8 mouse cellular contexts compared by ENCODE assay signal in genomic region chr17:34655581-34655991, GRCm38 (mm10). TPM values are rescaled to one million over a fixed set of nuclear protein-coding genes. Genes with fewer than 3 reads are reported as not detected.
DNase-seq lines count a peak whose midpoint lies in the region; ATAC-seq and TF ChIP-seq lines count a peak whose summit lies in the region.

No protein-coding gene starts in this region.

- WGBS in forebrain, embryonic 11.5 days = 60% methylated on average over 4 of the region's 4 CpGs
- WGBS in forebrain, embryonic 12.5 days = 70% methylated on average over 4 of the region's 4 CpGs
- WGBS in hindbrain, postnatal 0 days = 24% methylated on average over 4 of the region's 4 CpGs
- WGBS in liver, embryonic 12.5 days (ENCODE audit: insufficient replicate concordance) = 71% methylated on average over 4 of the region's 4 CpGs

- TF ChIP-seq CTCF in hindbrain, postnatal 0 days (IDR thresholded peaks at IDR 0.05; ENCODE audit: low read depth) = peak; percentile 52

- H3K36me3 ChIP-seq in forebrain, embryonic 11.5 days (ENCODE audit: control insufficient read depth, insufficient read depth, low read length) = peaks cover under 1% of the 10 kb centered on the region; the same call in 1 of the 2 replicates
- peaks cover 45% of the 10 kb centered on the region for H3K36me3 ChIP-seq in forebrain, embryonic 12.5 days (replicated peaks)
- H3K36me3 ChIP-seq in hindbrain, postnatal 0 days (ENCODE audit: insufficient read depth, low read length) = peaks cover 30% of the 10 kb centered on the region
- H3K36me3 ChIP-seq in liver, embryonic 12.5 days = peaks cover 45% of the 10 kb centered on the region

- H3K4me3 ChIP-seq in forebrain, embryonic 11.5 days (ENCODE audit: low read depth, low read length) = no peak overlapping the region
- H3K4me3 ChIP-seq in forebrain, embryonic 12.5 days (replicated peaks) = no peak overlapping the region
- no peak overlapping the region for H3K4me3 ChIP-seq in hindbrain, postnatal 0 days (ENCODE audit: low read length)
- no peak overlapping the region for H3K4me3 ChIP-seq in liver, embryonic 12.5 days

- H3K4me2 ChIP-seq in forebrain, embryonic 11.5 days (ENCODE audit: low read depth, low read length, severe bottlenecking) = no peak overlapping the region
- H3K4me2 ChIP-seq in forebrain, embryonic 12.5 days = no peak overlapping the region
- no peak overlapping the region for H3K4me2 ChIP-seq in hindbrain, postnatal 0 days (ENCODE audit: low read depth, low read length)
- H3K4me2 ChIP-seq in liver, embryonic 12.5 days = no peak overlapping the region

- no peak overlapping the region for H3K9ac ChIP-seq in forebrain, embryonic 11.5 days (ENCODE audit: low read length)
- H3K9ac ChIP-seq in forebrain, embryonic 12.5 days = no peak overlapping the region
- H3K9ac ChIP-seq in hindbrain, postnatal 0 days (replicated peaks; ENCODE audit: low read length) = no peak overlapping the region
- H3K9ac ChIP-seq in liver, embryonic 12.5 days = no peak overlapping the region

- no peaks in the 10 kb centered on the region for H3K27me3 ChIP-seq in forebrain, embryonic 11.5 days (ENCODE audit: control insufficient read depth, insufficient read depth, low read length)
- H3K27me3 ChIP-seq in forebrain, embryonic 12.5 days = peaks cover 21% of the 10 kb centered on the region
- H3K27me3 ChIP-seq in hindbrain, postnatal 0 days (ENCODE audit: insufficient read depth, low read length) = peaks cover under 1% of the 10 kb centered on the region; the same call in 1 of the 2 replicates
- H3K27me3 ChIP-seq in liver, embryonic 12.5 days (replicated peaks) = peaks cover 36% of the 10 kb centered on the region

- no peak for ATAC-seq in forebrain, embryonic 11.5 days (replicated peaks; ENCODE audit: low FRiP score)
- ATAC-seq in forebrain, embryonic 12.5 days (ENCODE audit: low FRiP score) = no peak
- peak; percentile 70 for ATAC-seq in hindbrain, postnatal 0 days
- peak; percentile 31; the same call in 1 of the 2 replicates for ATAC-seq in liver, embryonic 12.5 days

- peaks cover 3% of the 10 kb centered on the region; the same call in 1 of the 2 replicates for H3K4me1 ChIP-seq in forebrain, embryonic 11.5 days (replicated peaks; ENCODE audit: control insufficient read depth, insufficient read depth, low read length)
- peaks cover 4% of the 10 kb centered on the region; the same call in 1 of the 2 replicates for H3K4me1 ChIP-seq in forebrain, embryonic 12.5 days
- H3K4me1 ChIP-seq in hindbrain, postnatal 0 days (ENCODE audit: insufficient read depth, low read length) = peaks cover 10% of the 10 kb centered on the region; the same call in 1 of the 2 replicates
- H3K4me1 ChIP-seq in liver, embryonic 12.5 days = peaks cover 11% of the 10 kb centered on the region; the same call in 1 of the 2 replicates

- DNase-seq in forebrain, embryonic 11.5 days (ENCODE audit: low spot score) = peak; percentile 49
- DNase-seq in adrenal gland, postnatal 36 days = peak; percentile 88 to 92
- DNase-seq in gastrocnemius, postnatal 14 days = peak; percentile 92
- DNase-seq in hindbrain, postnatal 0 days (ENCODE audit: low spot score) = peak; percentile 77
- DNase-seq in ovary, postnatal 10 days (ENCODE audit: low spot score) = peak; percentile 65
- no peak for DNase-seq in embryo, embryonic 9.5 days (ENCODE audit: extremely low spot score)

- H3K27ac ChIP-seq in forebrain, embryonic 11.5 days (ENCODE audit: low read depth, low read length) = no peak overlapping the region
- H3K27ac ChIP-seq in forebrain, embryonic 12.5 days = no peak overlapping the region
- 0 out of 2 replicates have a peak overlapping the region, but pooled peaks have one; percentile 38 for H3K27ac ChIP-seq in hindbrain, postnatal 0 days
- H3K27ac ChIP-seq in liver, embryonic 12.5 days = no peak overlapping the region

- no peaks in the 10 kb centered on the region for H3K9me3 ChIP-seq in forebrain, embryonic 11.5 days (ENCODE audit: control insufficient read depth, low read length)
- no peaks in the 10 kb centered on the region for H3K9me3 ChIP-seq in forebrain, embryonic 12.5 days
- no peaks in the 10 kb centered on the region for H3K9me3 ChIP-seq in hindbrain, postnatal 0 days (ENCODE audit: low read length)
- H3K9me3 ChIP-seq in liver, embryonic 12.5 days (replicated peaks) = no peaks in the 10 kb centered on the region

- intact Hi-C loops in gastrocnemius, postnatal 14 days (cut with DNase I; ENCODE audit: low total_unique reads) = no loop called here

RNA-seq across cellular contexts. Expression of gene Atf6b, which starts 8.6 kb away (rescaled TPM):
- 79.5 and 82.9 TPM in 2 replicates for polyA plus RNA-seq in forebrain, embryonic 11.5 days (2014; fragmentation: Nextera tagmentation; extraction: Ambion mirVana)
- polyA plus RNA-seq in forebrain, embryonic 12.5 days (2016; fragmentation: Nextera tagmentation; extraction: Ambion mirVana) = 107 and 109 TPM in 2 replicates
- 10 to 100 TPM; 45.7 to 58.8 TPM for total RNA-seq in adrenal gland, postnatal 36 days (2021)
- 10 to 100 TPM in 1 of 2 experiments, 1 to 10 TPM in 1; 8.9 to 11.0 TPM for total RNA-seq in gastrocnemius, postnatal 14 days (2021)
- total RNA-seq in hindbrain, postnatal 0 days (2014; rRNA removed) = 53.6 and 70.6 TPM in 2 replicates
- polyA plus RNA-seq in hindbrain, postnatal 0 days (2015; fragmentation: Nextera tagmentation; extraction: Ambion mirVana) = 74.2 and 78.2 TPM in 2 replicates
- polyA plus RNA-seq in liver, embryonic 12.5 days (2016; fragmentation: Nextera tagmentation; extraction: Ambion mirVana) = 37.0 and 37.3 TPM in 2 replicates

RNA-seq across cellular contexts. Expression of gene Fkbpl, which starts 11.0 kb away (rescaled TPM):
- polyA plus RNA-seq in forebrain, embryonic 11.5 days (2014; fragmentation: Nextera tagmentation; extraction: Ambion mirVana) = 14.5 and 18.2 TPM in 2 replicates
- polyA plus RNA-seq in forebrain, embryonic 12.5 days (2016; fragmentation: Nextera tagmentation; extraction: Ambion mirVana) = 13.9 and 14.6 TPM in 2 replicates
- total RNA-seq in adrenal gland, postnatal 36 days (2021) = 10 to 100 TPM; 12.7 to 15.8 TPM
- 1 to 10 TPM; 4.6 to 6.4 TPM for total RNA-seq in gastrocnemius, postnatal 14 days (2021)
- 4.9 and 6.1 TPM in 2 replicates for total RNA-seq in hindbrain, postnatal 0 days (2014; rRNA removed)
- 10.4 and 11.8 TPM in 2 replicates for polyA plus RNA-seq in hindbrain, postnatal 0 days (2015; fragmentation: Nextera tagmentation; extraction: Ambion mirVana)
- 6.7 and 7.1 TPM in 2 replicates for polyA plus RNA-seq in liver, embryonic 12.5 days (2016; fragmentation: Nextera tagmentation; extraction: Ambion mirVana)

RNA-seq across cellular contexts. Expression of gene Tnxb, which starts 14.7 kb away (rescaled TPM):
- polyA plus RNA-seq in forebrain, embryonic 11.5 days (2014; fragmentation: Nextera tagmentation; extraction: Ambion mirVana) = 0.03 TPM in 1 of 2 replicates, not detected in the other
- polyA plus RNA-seq in forebrain, embryonic 12.5 days (2016; fragmentation: Nextera tagmentation; extraction: Ambion mirVana) = 0.03 and 0.04 TPM in 2 replicates
- total RNA-seq in adrenal gland, postnatal 36 days (2021) = 10 to 100 TPM; 26.9 to 34.3 TPM
- 10 to 100 TPM; 69.8 to 85.6 TPM for total RNA-seq in gastrocnemius, postnatal 14 days (2021)
- total RNA-seq in hindbrain, postnatal 0 days (2014; rRNA removed) = 3.1 and 4.0 TPM in 2 replicates
- polyA plus RNA-seq in hindbrain, postnatal 0 days (2015; fragmentation: Nextera tagmentation; extraction: Ambion mirVana) = 0.16 and 0.28 TPM in 2 replicates
- 0.04 and 0.05 TPM in 2 replicates for polyA plus RNA-seq in liver, embryonic 12.5 days (2016; fragmentation: Nextera tagmentation; extraction: Ambion mirVana)

RNA-seq across cellular contexts. Expression of gene Prrt1, which starts 26.3 kb away (rescaled TPM):
- polyA plus RNA-seq in forebrain, embryonic 11.5 days (2014; fragmentation: Nextera tagmentation; extraction: Ambion mirVana) = 2.4 and 2.7 TPM in 2 replicates
- 2.9 and 3.9 TPM in 2 replicates for polyA plus RNA-seq in forebrain, embryonic 12.5 days (2016; fragmentation: Nextera tagmentation; extraction: Ambion mirVana)
- total RNA-seq in adrenal gland, postnatal 36 days (2021) = 10 to 100 TPM in 1 of 2 experiments, 1 to 10 TPM in 1; 5.0 to 14.3 TPM
- under 1 TPM; 0.27 to 0.47 TPM for total RNA-seq in gastrocnemius, postnatal 14 days (2021)
- 7.5 and 8.1 TPM in 2 replicates for total RNA-seq in hindbrain, postnatal 0 days (2014; rRNA removed)
- 7.3 and 7.9 TPM in 2 replicates for polyA plus RNA-seq in hindbrain, postnatal 0 days (2015; fragmentation: Nextera tagmentation; extraction: Ambion mirVana)
- polyA plus RNA-seq in liver, embryonic 12.5 days (2016; fragmentation: Nextera tagmentation; extraction: Ambion mirVana) = not detected in 2 replicates

RNA-seq across cellular contexts. Expression of gene Ppt2, which starts 27.3 kb away (rescaled TPM):
- polyA plus RNA-seq in forebrain, embryonic 11.5 days (2014; fragmentation: Nextera tagmentation; extraction: Ambion mirVana) = 26.4 and 29.0 TPM in 2 replicates
- 20.3 and 21.2 TPM in 2 replicates for polyA plus RNA-seq in forebrain, embryonic 12.5 days (2016; fragmentation: Nextera tagmentation; extraction: Ambion mirVana)
- total RNA-seq in adrenal gland, postnatal 36 days (2021) = 10 to 100 TPM; 57.8 to 70.0 TPM
- 10 to 100 TPM; 35.7 to 38.9 TPM for total RNA-seq in gastrocnemius, postnatal 14 days (2021)
- 33.6 and 42.3 TPM in 2 replicates for total RNA-seq in hindbrain, postnatal 0 days (2014; rRNA removed)
- 17.9 and 20.0 TPM in 2 replicates for polyA plus RNA-seq in hindbrain, postnatal 0 days (2015; fragmentation: Nextera tagmentation; extraction: Ambion mirVana)
- 13.7 and 13.9 TPM in 2 replicates for polyA plus RNA-seq in liver, embryonic 12.5 days (2016; fragmentation: Nextera tagmentation; extraction: Ambion mirVana)

Comparison
In these comparisons a context has a peak if more than half of its experiments do, and no peak if none do; other contexts are left out.
1. ATAC-seq: peak in hindbrain, postnatal 0 days (single experiment) and liver, embryonic 12.5 days (single experiment); none in forebrain, embryonic 11.5 days (single experiment) and forebrain, embryonic 12.5 days (single experiment).